Mouse (Mus musculus): ENCODE results near the gene Zfp580.

GRCm38 (mm10) chr7:5083325-5084105 is 32.2 kb downstream of the Zfp580 start:
- no peak for TF ChIP-seq CTCF (IDR thresholded peaks at IDR 0.05; ENCODE audit: insufficient read depth, low read length)
- TF ChIP-seq POLR2A (IDR thresholded peaks at IDR 0.05; ENCODE audit: borderline replicate concordance, extremely low read depth, low read depth, low read length): no peak
